Mouse (Mus musculus) lung, adult 2 months (tissue): Measurements from ENCODE around the gene Gsto2.

Source experiments
- CTCF ChIP-seq: fragments of 200-500 bp; IDR thresholded peaks from 2 replicates; pipeline ENCODE4 v1.5.1; 2011; ENCODE audit warnings: mild to moderate bottlenecking, low read length, control low read depth; ENCODE audit not compliant: insufficient read depth
- POLR2A ChIP-seq: fragments of 200-500 bp; IDR thresholded peaks from 2 replicates; pipeline ENCODE4 v1.6.1; 2011; ENCODE audit warnings: low read depth, mild to moderate bottlenecking, control low read depth, low read length, borderline replicate concordance; ENCODE audit errors: extremely low read depth

DNA sequence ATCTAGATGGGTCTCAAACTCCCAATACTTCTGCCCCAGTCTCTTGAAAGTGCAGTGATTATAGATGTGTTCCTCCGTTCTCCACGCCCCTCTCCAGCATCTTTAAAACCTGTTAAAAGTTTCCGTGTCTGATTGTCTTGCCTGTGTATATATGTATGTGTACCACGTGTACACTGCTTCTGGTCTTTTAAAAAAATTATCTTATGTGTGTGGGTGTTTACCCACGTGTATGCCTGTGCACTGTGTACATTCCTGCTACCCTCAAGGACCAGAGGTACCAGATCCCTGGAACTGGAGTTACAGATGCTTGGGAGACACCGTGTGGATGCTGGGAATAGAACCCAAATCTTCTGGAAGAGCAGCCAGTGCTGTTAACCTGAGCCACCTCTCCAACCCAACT is 70.2 kb downstream of the Gsto2 start:
- TF ChIP-seq CTCF (no peak), POLR2A (no peak)
